Mouse (Mus musculus): Measurements from ENCODE around the gene Srrm1.

Gene Srrm1

DNA sequence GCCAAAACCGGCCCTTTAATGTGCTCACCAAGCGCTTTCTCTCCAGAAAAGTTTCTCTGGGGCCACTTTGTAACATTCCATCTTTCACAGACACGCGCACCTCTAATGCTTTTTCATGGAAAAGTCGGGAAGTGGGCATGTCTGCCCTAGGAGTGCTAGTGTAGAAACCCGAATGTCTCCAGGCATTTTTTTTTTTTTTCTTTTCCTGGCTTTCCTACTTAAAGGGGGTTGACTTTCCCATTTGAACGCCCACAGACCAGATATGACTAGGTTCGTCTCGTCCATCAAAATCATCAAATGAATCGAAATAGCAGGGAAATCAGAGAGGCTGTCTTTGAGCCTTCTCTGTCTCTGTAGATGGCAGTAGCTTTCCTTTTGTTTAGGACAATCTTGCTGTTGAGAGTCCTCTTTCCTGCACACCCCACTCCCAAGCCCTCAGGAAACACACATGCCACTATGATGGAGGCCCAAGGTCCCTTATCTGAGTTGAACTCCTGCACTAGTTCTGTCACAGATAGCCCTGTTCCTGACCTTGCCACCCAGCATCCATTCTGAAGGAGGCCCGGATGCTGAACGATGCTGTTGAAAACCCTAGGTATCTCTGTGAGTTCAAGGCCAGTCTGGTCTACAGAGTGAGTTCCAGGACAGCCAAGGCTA lies 801 bp upstream of the Srrm1 start:
- peak; percentile 34 for DNase-seq

DNA sequence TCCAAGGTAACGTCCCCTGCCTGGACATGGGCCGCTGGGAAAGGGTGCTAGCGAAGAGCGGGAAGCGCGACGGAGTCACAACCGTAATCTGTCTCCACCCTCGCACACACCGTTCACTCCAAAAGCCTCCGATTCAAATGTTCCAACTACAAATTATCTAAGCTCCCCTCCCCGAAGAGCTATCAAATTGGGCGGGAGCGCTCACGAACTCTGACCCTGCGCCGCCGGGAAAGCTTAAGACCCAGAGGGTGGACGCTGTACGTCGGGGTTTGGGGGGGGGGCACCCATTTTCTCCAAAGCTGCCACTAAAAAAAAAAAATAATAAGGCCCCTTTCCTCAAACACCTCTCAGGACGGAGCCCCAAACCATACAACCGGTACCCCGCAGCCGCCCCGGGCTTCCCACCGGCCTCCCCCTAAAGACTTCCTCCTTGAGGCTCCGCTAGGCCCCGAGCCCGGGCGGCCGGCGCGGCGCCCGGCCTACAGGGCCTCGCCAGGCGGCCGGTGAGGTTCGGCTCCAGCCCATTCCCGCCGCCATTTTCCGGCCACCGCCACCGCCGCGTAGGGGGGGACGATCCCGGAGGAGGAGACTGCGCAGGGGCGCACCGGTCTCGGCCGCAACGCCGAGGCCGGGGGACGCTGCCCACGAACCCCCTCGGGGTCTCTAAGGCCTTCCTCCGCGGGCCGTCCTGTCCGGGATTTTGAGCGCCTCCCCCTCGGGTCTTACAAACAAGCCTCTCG lies 625 bp downstream of the Srrm1 start:
- DNase-seq: no peak

DNA sequence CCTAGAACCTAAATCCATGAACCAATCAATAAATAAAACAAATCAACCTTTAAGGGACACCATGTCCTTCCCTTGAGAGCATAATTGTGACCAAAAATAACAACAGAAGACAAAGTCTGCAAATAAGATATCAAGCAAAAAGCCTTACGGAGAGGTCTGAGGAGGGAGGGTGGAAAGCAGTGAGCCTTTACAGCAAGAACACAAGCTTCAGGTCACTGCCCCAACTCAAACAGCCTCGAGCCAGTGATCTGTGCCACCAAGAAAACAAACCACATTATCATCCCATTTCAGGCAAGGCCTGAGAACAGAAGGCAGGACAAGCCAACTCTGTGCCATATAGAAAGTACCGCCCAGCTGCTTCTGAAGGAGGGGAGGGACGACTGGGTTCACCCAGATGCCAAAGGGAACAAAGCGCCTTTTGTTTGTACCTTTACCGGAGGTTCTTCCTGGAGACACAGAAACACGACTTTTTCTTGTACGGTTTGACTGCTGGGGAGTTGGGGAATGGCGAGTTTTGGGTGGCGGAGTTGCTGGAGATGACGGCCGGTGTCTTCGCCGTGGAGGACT lies 15.7 kb downstream of the Srrm1 start:
- no peak for DNase-seq

DNA sequence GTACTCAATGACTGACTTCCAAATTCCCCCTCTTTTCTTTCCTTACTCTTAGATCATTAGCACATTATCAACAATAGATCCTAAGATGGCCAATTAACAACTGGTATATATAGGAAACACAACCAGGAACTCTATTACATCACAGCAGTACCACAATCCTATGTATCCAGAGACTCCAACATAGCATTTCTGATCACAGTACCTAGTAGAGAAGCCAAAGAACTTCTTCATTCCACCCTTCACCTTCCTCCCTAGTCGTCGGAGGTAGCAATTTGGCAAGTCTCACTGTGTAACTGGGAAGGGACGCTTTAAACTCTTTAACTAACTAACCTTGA lies 17.1 kb downstream of the Srrm1 start:
- no peak for DNase-seq

DNA sequence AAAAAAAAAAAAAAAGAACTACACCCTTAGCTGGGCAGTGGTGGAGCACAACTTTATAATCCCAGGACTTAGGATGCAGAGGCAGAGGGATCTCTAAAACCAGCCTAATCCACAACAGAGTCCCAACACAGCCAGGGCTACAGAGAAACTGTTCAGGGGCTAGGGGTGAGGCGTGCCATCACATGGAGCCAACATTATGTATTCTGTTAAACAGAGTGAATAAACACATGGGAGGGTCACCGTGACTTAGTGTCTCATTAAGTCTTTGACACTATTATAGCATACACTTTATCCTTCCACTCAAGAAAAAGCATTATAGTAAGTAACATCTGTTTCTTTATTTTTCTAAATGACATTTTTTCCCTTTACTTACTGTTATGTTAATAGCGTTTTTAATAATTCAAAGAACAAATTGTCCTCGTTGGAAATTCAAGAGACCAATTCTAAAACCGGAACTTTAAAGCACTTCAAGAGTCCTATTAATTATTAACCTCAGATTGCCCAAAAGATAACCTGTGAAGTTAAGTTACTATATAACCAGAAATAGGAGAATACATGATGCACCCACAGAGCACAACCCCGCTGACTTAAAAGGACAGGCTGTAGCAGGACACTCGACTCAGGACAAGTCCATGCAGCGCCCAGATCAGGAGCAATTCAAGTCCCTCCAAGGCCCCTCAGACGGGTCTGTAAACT lies 17.6 kb downstream of the Srrm1 start:
- no peak for DNase-seq

DNA sequence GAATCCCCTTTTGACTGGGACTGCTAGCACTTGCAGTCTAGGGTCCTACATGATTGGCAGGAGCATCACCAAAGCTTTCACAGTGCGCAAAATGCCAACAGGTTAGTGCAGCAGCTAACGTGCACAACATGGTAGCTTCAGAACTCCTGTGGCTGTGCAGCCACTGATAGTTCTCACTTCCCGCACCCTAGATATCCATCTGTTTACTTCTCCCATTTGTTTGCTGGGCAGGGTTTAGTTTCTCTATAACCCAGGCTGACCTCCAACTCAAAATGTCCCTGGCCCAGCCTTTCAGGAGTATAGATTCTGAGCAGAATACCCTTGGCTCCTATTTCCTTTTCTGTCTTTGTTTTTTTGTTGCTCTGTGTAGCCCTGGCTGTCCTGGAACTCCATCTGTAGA lies 26.7 kb downstream of the Srrm1 start:
- DNase-seq: no peak

DNA sequence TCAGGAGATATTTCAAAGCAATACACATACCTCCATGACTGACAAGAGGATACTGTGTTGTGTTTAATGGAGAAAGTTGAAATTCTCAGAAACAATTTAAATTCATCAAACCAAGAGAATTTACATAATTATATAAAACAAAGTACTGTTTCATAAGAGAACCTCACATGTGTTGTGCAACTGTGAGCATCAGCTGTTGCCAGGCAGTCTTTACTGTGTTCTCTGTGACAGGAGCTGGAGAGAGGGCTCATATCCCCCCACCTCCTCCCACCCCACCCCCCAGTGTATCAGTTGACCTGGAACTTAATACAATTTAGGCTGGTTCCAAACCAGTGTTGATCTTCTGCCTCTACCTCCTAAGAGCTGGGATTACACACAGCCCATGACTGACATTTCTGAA lies 27.1 kb downstream of the Srrm1 start:
- no peak for DNase-seq

DNA sequence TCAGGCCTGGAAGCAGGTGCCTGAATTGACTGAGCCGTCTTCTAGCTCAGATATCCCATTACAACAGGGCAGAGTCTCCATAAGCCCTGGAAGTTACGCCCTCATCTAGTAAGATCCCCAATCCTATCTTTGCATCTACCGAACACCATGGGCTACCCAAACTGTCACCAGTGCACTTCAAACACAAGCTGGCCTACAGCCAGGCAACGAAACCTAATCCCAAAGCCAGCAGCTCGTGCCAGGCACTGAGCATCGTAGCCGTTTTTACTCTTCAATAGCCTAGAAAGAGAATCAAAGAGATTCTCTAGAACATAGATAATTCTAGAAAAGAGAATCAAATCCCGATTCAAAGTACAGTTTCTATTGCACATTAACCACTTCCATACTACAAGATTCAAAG lies 30.1 kb downstream of the Srrm1 start:
- no peak for DNase-seq

DNA sequence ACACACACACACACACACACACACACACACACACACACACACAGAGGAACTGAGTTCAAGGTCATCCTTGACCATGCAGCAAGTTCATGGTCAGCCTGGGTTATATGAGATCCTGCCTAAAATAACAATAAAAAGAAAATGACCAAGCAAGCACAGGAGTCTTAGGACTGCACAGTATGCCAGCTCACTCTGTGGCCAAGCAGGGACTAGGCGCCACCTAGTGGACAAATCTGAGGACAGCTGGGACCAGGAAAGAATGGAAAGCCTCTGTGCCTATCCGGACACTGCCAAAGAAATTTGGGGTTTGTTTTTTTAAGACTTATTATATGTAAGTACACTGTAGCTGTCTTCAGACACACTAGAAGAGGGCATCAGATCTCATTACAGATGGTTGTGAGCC lies 35.2 kb downstream of the Srrm1 start:
- peak; percentile 34 for DNase-seq

DNA sequence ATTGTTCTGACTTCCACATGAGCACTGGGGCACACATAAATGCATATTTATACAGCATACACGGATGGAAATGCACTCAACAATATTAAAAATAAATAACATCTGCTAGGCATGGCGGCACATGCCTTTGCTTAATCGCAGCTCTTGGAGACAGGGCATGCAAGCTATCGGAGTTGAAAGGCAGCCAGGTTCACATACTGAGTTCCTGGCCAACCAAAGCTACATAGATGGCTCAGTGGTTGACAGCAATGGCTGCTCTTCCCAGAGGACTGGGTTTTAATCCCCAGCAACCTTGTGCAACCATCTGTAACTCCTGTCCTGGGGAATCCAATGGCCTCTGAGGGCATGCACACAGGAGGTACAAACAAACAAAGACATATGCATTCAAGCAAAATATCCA lies 35.6 kb downstream of the Srrm1 start:
- DNase-seq: no peak

DNA sequence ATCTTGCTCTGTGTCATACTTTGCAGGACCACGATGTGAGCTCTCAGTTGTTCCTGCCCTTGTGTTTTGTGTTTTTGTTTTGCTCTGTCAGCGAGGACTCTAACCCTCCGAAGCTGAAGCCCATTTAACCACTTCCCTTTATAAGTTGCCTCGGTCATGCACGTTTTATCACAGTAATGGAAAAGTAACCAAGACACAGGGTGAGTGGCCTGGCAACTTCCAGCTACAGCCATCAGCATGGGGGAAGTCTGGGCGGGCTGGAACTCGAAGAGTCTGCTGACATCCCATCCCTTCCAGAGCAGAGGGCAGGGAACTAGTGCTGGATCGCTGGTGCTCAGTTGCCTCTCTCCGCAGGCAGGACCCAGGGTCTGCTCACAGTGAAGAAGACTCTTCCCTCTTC lies 37.8 kb downstream of the Srrm1 start:
- DNase-seq: no peak

DNA sequence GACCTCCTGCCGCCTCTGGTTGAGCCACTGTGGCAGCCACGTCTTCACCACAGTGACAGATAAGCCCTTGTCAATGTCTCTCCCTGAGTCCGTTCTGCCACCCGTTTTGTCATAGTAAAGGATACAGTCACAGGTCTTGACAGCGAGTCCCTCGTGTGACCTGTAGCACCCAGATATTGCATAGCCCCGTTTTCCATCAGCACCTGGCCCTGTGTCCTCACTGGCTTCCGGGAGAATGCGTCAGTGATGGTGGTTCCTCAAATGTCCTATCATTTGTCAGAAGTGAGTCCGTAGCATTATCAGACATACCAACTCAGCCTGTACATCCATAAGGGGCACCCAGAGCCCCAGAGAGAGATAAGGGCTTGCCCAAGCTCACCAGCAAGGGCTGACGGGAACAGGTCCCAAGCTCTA lies 38.7 kb downstream of the Srrm1 start:
- no peak for DNase-seq

DNA sequence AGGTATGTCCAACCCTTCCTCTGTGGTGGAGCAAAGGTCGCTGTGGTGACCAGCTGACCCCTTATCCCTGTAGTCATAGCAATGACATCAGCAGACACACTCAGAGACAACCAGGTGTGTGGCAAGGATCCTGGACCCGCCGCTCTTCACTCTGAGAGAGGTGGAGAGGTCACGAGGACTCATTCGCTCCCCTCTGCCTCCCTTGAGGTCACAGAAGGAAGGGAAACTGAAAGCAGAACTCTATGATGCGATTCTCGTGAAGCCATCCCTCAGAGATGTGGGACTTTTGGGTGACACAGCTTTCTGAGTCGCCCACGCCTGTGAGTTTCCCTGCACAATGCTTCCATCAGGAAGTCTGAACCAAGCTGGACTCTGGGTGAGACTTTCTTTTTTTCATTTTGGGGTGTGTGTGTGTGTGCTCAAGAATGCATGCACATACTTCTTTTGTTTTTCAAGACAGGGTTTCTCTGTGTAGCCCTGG lies 39.3 kb downstream of the Srrm1 start:
- DNase-seq: no peak

DNA sequence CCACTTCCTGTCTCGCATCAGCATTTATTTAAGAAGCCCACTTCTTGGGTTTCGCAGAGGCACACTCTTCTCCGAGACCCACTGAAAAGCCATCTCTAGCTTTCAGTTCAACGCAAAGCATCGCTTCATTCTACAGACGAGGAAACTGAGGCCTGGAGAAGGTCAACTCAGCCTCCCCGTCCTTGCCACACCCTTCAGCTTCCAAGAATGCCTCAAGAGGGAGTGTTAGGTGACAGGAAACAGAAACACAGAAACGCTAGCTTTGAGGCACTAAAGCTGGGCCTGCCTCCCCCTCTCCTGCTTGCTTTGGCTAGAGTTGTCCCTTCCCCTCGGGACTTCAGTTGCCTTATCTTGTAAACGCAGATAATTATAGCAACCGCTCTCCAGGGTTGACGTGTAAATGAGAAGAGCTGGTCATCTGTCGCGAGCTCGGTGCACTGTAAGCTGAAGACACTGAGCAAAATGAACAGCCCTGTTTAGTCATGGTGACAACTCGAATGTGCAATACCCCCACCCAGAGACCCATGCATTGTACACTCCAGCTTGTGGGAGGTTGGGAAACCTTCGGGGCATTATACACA lies 39.9 kb downstream of the Srrm1 start:
- DNase-seq: no peak

DNA sequence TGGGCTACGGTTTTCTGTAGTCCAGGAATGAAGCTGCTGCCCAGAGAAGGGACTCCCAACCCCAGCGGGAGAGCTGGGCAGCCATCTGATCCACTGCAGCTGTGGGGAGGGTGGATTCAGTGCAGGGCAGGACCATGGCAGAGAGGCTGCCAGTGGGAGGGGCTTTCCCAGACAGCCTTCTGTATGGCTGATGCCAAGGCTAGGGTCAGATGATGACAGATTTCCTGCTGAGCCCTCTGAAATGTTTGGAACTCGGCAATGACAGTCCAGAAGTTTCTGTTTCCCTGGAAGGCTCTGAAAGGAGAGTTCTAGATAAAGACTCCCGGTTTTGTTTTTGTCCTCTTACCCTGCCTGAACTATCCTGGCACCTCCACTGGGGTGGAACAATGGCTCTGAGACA lies 40.4 kb downstream of the Srrm1 start:
- peak; percentile 41 for DNase-seq

DNA sequence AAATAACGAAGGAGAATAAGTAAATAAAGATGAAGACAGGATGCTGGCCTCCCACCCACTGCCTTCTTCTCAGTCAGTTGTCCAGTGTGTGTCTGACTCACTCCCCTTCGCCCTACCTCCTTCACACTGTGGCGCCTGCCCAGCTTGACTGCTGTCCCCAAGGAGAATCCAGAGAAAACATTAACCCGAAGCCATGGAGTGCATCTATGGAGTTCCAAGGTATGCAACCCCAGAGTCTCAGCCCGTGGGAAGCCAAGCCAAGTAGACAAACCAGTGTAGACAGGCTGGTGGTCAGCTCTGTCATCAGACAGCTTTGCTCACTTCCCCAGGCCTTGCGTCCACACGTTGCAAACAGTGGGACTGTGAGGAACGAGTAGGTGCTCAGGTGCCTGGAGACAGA lies 42.8 kb downstream of the Srrm1 start:
- DNase-seq: no peak

DNA sequence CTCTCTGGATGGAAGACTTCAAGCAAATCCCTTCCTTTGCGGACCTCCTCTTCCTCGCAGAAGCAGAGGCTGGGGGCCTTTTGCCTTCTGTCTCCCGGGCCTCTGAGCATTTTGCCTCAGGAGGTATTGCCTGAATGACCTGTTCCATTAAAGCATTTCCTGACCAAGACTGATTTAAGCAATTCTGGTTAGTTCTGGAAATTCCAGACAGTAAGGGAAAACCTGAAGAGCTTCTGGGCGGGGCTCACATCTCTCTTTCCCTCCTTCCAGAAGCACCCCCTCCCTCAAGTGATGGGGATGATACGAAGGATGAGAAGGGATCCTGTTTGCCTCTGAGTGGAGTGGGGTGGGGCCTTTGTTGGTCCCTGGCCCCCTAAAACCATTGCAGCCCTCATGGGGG lies 43.4 kb downstream of the Srrm1 start:
- no peak for DNase-seq

DNA sequence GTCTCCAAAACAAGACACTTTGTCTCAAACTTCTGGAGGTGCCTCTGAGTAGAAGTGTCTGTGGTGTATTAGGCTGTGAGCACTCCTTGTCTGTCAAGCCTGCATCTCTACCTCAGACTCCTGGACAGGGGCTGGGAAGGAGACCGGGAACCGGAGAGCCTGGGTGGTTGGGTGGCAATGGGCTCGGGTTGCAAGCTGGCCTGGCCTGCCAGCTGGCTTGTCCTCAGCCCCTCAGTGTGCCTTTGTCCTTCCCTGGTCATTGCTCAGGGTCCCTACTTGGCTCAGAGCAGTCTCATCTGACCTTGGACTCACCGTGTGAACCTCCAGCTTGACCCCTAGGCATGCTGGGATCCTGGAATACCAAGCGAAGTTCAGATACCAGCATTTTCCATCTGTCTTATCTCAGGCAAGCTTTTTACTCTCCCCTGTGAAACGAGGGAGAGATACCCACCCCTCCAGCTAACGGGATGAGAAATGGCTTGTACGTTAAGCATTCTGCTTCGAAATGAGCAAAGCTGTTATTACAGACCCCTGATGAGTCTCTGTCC lies 43.9 kb downstream of the Srrm1 start:
- DNase-seq: no peak

DNA sequence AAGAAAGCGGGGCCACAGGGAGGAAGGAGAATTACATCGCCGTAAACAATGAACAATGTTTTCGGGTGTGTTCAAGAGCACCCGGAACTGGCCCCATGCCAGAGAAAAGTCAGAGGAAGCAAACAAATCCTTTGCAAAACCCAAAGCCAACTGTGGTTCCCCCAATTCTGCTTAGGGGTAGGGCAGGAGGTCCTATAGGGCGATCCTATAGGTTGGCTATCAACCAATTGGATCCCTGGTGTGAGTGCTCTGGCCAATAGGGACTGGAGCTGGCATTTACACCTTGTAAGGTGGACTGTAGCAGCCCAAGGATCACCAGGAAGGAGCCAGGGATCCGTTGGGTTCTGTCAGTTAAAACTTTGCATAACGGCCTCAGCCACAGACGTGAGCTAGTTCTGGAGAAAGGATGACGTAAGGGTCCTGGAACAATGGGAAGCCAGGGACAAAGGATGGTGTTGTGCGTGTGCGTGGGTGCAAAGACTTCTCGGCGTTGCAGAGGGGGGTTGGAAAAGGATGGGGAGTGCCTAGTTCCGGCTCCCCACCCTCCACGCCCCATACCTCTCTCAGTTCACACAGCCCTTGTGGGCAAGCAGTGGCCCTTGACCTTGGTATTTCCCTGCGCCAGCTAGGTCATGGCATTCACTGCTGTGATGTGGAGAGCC lies 46.0 kb downstream of the Srrm1 start:
- no peak for DNase-seq

DNA sequence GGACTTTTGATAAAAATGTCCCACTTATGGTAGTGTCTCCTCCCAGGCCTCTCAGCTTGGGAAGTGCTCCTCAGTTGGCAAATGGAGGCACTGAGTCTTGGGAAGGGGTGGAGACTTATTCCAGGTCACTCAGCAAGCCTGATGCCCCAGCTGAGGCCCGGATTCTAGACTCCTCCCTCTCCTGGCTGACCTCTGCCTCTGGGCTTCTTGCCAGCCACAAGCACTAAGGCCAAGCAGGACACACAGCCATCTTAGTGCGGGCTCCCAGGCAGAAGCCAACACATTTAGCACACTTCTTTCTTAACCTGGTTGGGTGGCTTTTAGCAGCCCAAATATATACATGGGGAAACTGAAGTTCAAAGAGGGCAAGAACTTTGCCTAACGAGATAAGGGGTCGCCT lies 46.6 kb downstream of the Srrm1 start:
- peak; percentile 21 for DNase-seq

DNA sequence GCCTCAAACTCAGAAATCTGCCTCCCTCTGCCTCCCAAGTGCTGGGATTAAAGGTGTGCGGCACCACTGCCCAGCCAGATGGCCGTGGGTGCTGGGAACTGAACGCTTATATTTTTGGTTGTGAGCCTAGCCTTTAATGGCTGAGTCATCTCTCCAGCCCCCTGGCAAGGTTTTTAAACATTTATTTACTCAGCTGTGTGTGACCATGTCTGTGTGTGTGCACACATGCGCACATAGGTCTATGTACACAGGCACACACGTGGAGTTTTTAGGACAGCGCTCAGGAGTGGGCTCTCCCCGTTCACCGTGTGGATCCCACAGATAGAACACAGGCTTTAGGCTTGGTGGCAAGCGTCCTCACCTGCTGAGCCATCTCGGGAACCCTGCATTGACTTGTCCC lies 50.9 kb downstream of the Srrm1 start:
- DNase-seq: no peak

DNA sequence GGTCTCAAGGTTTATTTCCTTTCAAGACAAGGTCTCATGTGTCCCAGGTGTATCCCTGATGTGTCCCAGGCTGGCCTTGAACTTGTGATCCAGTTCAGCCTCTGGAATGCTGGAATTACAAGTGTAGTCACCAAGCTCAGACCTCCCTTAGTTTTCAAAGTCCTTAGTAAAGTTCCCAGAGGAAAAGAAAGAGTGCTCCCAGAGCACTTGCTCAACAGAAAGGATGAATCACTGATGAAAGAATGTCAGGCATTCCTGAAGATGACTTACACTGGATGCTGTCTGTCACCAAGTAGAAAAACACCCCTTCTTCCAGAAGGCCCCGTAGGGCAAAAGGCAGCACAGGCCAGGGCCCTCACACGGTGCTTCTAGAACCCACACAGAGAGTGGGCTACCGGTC lies 52.0 kb downstream of the Srrm1 start:
- DNase-seq: no peak

Measured in cerebellum, adult 9-11 months (tissue).